Mouse (Mus musculus) adrenal gland, adult (tissue): ENCODE results near the gene Oas1h.
"Not testable (repeated sequence)": the region's sequence is repeated elsewhere in the genome, so short reads cannot be mapped to it uniquely, and the experiment has no call there.

Experiments used
- DNase-seq, 2 experiments: peaks; one replicate each; pipeline ENCODE4 v3.0.0; 2022 to 2023; ENCODE audit warnings: low spot score in 1 of 2; ENCODE audit not compliant: inconsistent age in 2 of 2

Oas1h gene

GRCm38 (mm10) chr5:120919156-120919935 is 58.1 kb downstream of the Oas1h start:
- DNase-seq: not testable (repeated sequence)

- no peak for DNase-seq
Measured at GRCm38 (mm10) chr5:120920296-120920695, 59.1 kb downstream of the Oas1h start.
